Mouse (Mus musculus) megakaryocyte, embryonic 14.5 days (primary cell): Measurements from ENCODE around the gene Zbtb8os. TPM values are rescaled to one million over a fixed set of nuclear protein-coding genes. Genes with fewer than 3 reads are reported as not detected.
"Not testable (repeated sequence)": the region's sequence is repeated elsewhere in the genome, so short reads cannot be mapped to it uniquely, and the experiment has no call there.

Source experiments
- H3K27me3 ChIP-seq: replicated peaks from 2 replicates; pipeline ENCODE3; 2012; ENCODE audit warnings: inconsistent platforms
- H3K36me3 ChIP-seq: replicated peaks from 2 replicates; pipeline ENCODE3; 2012; ENCODE audit warnings: low read length, inconsistent platforms, mixed read lengths
- H3K4me1 ChIP-seq: 2 replicates; pipeline ENCODE4 v1.6.1; 2012; ENCODE audit warnings: inconsistent platforms
- H3K4me3 ChIP-seq: replicated peaks from 2 replicates; pipeline ENCODE3; 2012; ENCODE audit warnings: moderate library complexity, mild to moderate bottlenecking, inconsistent platforms
- H3K9me3 ChIP-seq: 2 replicates; pipeline ENCODE4 v1.6.1; 2012; ENCODE audit warnings: inconsistent platforms
- FLI1 ChIP-seq: IDR thresholded peaks from 2 replicates; pipeline ENCODE4 v1.6.1; 2012; ENCODE audit warnings: low read length, inconsistent platforms, mixed read lengths
- GATA1 ChIP-seq: IDR thresholded peaks from 3 replicates; pipeline ENCODE4 v1.6.1; 2012; ENCODE audit warnings: mixed read lengths, low read length, inconsistent platforms, borderline replicate concordance
- polyA plus RNA-seq: library from polyadenylated mRNA; stranded (reverse); fragments of >175 nt; gene quantifications from 2 replicates; pipeline ENCODE4 v1.2.3, GENCODE M21; 2012; ENCODE audit warnings: low replicate concordance; ENCODE audit not compliant: insufficient read depth

Zbtb8os gene
- polyA plus RNA-seq, 1 experiment = 3.9 TPM

DNA sequence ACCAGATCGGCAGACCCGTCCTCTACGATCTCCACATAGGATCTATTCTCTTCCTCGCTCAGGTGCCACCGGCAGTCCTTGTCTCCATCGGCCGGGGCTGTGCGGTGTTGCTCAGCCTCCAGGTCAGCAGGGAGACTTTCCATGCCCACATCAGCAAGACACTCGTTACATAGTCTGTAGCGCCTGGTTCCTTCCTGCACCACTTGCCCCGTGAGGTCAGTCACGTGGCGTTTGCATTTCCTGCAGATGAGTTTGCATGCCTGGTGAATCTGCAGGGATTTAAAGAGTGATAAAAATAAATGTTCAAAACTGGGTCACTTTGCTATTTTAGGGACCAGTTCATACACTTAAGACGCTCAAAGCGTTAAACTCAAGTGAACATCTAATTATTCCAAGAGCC, 18.7 kb downstream of the Zbtb8os start:
- Histone ChIP-seq H3K27me3 (peaks cover 2% of the 10 kb centered on the region), H3K4me1 (peaks cover 10% of the 10 kb centered on the region), H3K36me3 (peaks cover 14% of the 10 kb centered on the region), H3K4me3 (peak overlapping the region; percentile 28), H3K9me3 (no peaks in the 10 kb centered on the region)
- TF ChIP-seq GATA1 (no peak), FLI1 (no peak)

DNA sequence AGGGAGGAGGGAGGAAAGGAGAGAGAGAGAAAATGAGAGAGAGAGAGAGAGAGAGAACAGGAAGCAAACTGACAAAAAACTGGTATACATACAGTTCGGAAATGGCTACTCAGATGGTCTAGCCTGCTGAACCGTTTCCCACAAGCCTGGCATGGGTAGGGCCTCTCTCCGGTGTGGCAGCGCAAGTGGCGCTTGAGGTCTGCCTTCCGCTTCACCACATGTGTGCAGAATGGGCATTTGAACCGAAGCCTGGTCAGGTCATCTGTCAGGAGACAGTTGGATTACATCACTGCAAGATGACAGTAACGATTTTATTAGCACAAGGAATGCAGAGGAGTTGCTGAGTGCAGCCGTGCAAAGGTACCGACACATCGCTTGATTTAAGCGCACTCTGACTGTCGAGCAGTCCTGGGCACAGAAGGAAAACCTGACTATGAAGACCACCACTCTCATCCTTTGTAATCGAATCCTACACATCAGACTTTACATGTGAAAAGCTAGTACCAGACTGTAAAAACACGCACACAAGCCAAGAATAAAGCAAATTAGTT, 22.2 kb downstream of the Zbtb8os start:
- peaks cover 20% of the 10 kb centered on the region for H3K4me1 ChIP-seq
- H3K27me3 ChIP-seq = peaks cover 8% of the 10 kb centered on the region
- TF ChIP-seq GATA1 (no peak), FLI1 (no peak)
- H3K36me3 ChIP-seq = peaks cover 17% of the 10 kb centered on the region
- no peak overlapping the region for H3K4me3 ChIP-seq
- H3K9me3 ChIP-seq = no peaks in the 10 kb centered on the region

DNA sequence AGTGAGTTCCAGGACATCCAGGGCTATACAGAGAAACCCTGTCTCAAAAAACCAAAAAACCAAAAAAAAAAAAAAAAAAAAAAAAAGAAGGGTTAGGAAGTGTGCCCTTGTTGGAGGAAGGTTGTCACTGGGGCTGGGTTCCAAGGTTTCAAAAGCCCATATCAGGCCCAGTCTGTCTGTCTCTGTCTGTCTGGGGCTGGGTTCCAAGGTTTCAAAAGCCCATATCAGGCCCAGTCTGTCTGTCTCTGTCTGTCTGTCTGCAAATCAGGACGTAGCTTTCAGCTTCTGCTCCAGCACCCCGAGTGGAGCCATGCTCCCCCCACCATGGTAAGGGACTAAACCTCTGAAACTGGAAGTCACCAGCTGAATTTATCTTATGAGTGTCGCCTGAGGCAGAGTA, 26.7 kb downstream of the Zbtb8os start:
- Histone ChIP-seq H3K4me1 (peaks cover 42% of the 10 kb centered on the region), H3K27me3 (peaks cover 11% of the 10 kb centered on the region)
- H3K4me3 ChIP-seq, H3K36me3 ChIP-seq, H3K9me3 ChIP-seq: not testable (repeated sequence)

DNA sequence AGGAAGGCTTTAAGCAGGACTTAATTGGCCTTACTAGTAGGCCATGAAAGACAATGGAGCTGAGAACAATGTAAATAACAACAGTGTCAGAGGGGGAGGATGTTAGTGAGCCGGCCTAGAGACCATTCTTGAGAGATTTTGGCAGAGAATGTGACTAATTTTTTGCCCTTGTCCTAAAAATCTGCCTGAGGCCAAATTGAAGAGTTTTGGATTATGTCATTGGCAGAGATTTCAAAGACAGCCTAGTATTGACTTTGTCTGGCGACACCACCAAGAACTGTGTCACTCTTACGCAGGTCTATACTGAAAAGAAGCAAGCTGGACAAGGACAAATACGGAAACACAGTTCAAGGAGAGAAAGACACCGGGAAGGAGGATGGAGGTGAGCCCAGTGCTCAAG, 27.3 kb downstream of the Zbtb8os start:
- peaks cover 7% of the 10 kb centered on the region for H3K36me3 ChIP-seq
- H3K9me3 ChIP-seq = no peaks in the 10 kb centered on the region
- H3K27me3 ChIP-seq = peaks cover 9% of the 10 kb centered on the region
- H3K4me3 ChIP-seq = no peak overlapping the region
- H3K4me1 ChIP-seq = peaks cover 40% of the 10 kb centered on the region
- no peak for TF ChIP-seq FLI1
- no peak for TF ChIP-seq GATA1

DNA sequence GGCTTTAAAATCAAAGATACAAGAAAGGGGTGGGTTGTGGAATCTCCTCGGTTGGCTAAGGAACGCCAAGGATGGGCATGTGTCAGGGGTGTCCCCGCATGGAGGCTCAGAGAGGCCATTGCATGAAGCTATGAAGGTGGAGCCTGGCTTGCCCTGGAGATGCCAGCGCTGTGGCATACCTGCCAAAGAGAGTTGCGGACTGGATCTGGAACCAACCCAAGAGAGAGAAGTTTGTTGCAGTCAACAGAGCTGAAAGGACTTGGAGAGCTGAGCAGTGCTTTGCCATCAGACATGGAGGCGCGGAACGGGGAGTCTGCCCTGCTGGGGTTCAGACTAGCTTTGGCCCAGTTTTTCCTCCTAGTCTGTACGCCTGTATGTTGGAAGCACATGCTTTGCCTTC, 28.0 kb downstream of the Zbtb8os start:
- TF ChIP-seq FLI1 (no peak), GATA1 (no peak)
- Histone ChIP-seq H3K9me3 (no peaks in the 10 kb centered on the region), H3K4me3 (no peak overlapping the region), H3K36me3 (peaks cover 7% of the 10 kb centered on the region), H3K4me1 (peaks cover 39% of the 10 kb centered on the region), H3K27me3 (peaks cover 9% of the 10 kb centered on the region)

DNA sequence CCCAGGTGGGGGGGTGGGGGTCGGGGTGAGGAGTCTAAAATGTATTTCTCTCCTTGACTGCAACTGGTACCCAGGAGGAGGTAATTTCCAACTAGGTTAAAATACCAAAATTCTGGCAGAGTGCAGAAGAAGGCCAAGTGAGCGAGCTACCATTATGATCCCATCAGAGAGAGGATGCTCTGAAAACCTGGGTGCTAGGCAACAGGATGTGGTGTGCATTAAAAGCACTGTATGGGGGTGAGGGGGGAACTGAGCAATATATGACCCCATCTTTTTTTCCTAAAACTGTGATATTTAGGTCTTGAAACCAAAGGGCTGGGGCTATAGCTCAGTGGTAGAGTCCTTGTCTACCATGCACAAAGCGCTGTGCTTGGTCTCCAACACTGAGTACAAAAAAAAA, 28.9 kb downstream of the Zbtb8os start:
- Histone ChIP-seq H3K27me3 (peaks cover 9% of the 10 kb centered on the region), H3K36me3 (peaks cover 7% of the 10 kb centered on the region), H3K4me1 (peaks cover 39% of the 10 kb centered on the region), H3K9me3 (no peaks in the 10 kb centered on the region), H3K4me3 (peak overlapping the region; percentile 5)
- TF ChIP-seq FLI1 (no peak), GATA1 (no peak)

DNA sequence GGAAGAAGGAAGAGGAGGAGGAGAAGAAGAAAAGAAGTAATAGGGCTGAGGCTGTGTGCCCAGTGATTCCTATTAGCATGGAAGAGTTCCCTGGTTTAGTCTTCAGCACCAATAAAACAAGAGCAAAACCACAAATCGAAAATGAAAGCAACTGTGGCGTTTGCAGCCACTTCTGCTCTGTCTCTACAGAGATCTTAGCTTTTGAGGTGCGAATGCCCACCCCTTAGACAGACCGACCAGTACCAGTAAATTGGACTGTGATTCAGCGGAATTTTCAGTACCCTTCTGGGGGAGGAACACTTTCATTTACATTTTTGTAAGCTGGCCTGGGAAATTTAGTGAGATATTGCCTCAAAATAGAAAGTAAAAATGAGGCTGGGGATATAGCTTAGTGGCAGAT, 29.7 kb downstream of the Zbtb8os start:
- H3K4me3 ChIP-seq = peak overlapping the region; percentile 89
- no peaks in the 10 kb centered on the region for H3K9me3 ChIP-seq
- H3K27me3 ChIP-seq = peaks cover 7% of the 10 kb centered on the region
- no peak for TF ChIP-seq GATA1
- TF ChIP-seq FLI1 = no peak
- peaks cover under 1% of the 10 kb centered on the region for H3K36me3 ChIP-seq
- peaks cover 39% of the 10 kb centered on the region for H3K4me1 ChIP-seq

DNA sequence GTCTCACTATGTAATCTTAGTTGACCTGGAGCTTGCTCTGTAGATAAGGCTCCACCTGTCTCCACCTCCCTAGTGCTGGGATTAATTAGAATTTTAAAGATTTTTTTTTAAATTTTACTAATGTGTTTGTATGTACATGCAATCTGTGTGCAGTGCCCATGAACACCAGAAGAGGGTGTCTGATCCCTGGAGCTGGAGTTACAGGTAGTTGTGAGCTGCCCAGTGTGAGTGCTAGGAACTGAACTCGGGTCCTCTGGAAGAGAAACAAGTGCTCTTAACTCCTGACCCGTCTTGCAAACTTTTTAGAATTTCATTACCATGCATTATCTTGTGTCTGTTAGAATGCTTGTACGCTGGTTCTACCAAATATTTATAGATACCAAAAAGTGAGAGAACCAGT, 35.9 kb downstream of the Zbtb8os start:
- Histone ChIP-seq H3K4me3 (no peak overlapping the region), H3K4me1 (peaks cover 14% of the 10 kb centered on the region), H3K9me3 (no peaks in the 10 kb centered on the region), H3K36me3 (no peaks in the 10 kb centered on the region), H3K27me3 (peaks cover 4% of the 10 kb centered on the region)
- TF ChIP-seq FLI1 (no peak), GATA1 (no peak)

DNA sequence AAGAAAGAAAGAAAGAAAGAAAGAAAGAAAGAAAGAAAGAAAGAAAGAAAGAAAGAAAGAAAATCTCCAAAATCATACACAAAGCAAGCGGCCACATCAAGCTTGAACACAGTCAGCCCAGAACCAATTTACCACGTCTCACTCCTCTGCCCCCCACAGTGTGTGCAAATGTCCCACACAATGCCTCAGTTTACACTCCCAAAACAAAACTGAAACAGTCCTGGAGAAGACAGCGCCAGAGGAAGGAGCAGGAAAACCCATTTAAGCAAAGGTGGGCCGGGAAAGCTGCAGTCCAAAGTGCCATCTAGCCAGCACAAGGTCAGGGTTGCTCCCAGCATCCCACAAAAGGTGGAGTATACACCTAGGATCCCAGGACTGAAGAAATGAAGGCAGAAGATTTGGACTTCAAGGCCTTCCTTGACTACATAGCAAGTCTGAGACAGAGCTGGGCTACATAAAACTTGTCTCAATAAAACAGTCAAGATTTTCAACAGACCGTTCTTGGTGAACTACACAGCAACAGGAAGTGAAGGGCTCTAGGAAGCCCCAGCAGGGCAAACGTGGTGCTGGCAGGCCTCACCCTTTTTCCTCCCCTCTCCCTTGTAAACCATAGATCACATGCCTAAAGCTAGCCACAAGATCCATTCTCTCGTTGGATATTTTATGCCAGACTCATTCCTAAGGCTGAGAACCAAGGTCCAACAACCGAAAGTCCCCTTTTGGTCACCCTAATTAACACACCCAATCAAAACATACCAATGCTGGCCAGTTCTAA, 37.9 kb downstream of the Zbtb8os start:
- Histone ChIP-seq H3K4me3 (no peak overlapping the region), H3K36me3 (no peaks in the 10 kb centered on the region), H3K4me1 (peaks cover 25% of the 10 kb centered on the region), H3K9me3 (no peaks in the 10 kb centered on the region), H3K27me3 (peaks cover 20% of the 10 kb centered on the region)
- TF ChIP-seq FLI1 (no peak), GATA1 (no peak)

DNA sequence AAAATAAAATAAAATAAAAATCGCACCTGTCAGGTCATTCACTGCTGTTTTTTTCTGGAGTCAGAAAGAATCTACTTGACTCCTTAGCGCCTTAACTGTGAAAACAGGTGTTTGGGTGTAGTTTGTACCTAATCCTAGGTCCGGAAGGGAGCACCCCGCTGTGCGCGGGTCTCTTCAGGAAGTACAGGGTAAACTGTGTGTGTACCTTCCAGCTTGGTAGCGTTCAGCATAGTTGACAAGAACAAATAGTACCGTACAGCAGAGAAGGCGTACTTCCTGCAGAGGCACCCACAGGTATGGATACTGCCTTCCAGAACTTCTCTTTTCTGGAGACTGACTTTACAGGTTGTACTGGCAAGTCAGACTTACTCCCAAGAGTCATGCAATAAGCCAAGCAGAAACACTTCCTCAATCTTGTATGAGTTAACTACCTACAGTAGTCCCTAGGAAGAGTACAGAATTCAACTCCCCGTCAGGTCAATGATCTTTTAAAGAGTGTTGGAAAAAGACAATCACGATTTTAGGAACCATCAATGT, 38.8 kb downstream of the Zbtb8os start:
- Histone ChIP-seq H3K36me3 (no peaks in the 10 kb centered on the region), H3K9me3 (no peaks in the 10 kb centered on the region), H3K4me3 (no peak overlapping the region), H3K27me3 (peaks cover 26% of the 10 kb centered on the region), H3K4me1 (peaks cover 29% of the 10 kb centered on the region)
- no peak for TF ChIP-seq GATA1
- no peak for TF ChIP-seq FLI1

DNA sequence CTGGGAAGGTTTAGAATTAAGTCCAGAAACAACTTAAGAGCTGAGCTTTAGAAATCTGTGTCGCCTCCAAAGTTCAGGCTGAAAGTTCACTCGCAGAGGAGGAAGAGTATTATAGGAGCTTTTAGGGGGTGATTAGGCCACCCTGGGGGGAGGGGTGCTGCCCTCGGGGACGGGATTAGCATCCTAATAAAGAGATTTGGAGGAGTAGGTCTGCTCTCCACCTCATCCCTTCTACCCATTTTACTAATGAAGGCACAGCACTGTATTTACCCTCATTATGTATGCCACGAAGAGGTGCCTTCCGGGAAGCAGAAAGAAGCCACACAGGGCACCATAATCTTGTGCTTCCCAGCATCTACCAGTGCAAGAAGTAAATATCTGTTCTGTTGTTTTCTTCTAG, 39.5 kb downstream of the Zbtb8os start:
- no peak overlapping the region for H3K4me3 ChIP-seq
- peaks cover 28% of the 10 kb centered on the region for H3K27me3 ChIP-seq
- TF ChIP-seq GATA1 (no peak), FLI1 (no peak)
- peaks cover 36% of the 10 kb centered on the region for H3K4me1 ChIP-seq
- H3K9me3 ChIP-seq = no peaks in the 10 kb centered on the region
- H3K36me3 ChIP-seq = no peaks in the 10 kb centered on the region
